Mouse (Mus musculus) heart, embryonic 16.5 days (tissue): ENCODE results near the gene Dmrt3. TPM values are rescaled to one million over a fixed set of nuclear protein-coding genes. Genes with fewer than 3 reads are reported as not detected.

Source experiments
- ATAC-seq: fragments of 200-750 bp; cut with Nextera tagmentation; replicated peaks from 2 replicates; pipeline ENCODE4 v1.8.0; 2017; ENCODE audit warnings: moderate number of reproducible peaks; ENCODE audit not compliant: insufficient read depth, low FRiP score; ENCODE audit errors: extremely low read depth
- H3K27ac ChIP-seq: fragments of 300-500 bp; sonication (generic); 2 replicates; pipeline ENCODE4 v1.5.1; 2014; ENCODE audit warnings: mild to moderate bottlenecking, low read length, control low read depth, moderate library complexity
- H3K27me3 ChIP-seq: fragments of 300-500 bp; sonication (generic); 2 replicates; pipeline ENCODE4 v1.6.1; 2014; ENCODE audit warnings: low read length, mixed read lengths; ENCODE audit not compliant: control insufficient read depth, insufficient read depth
- H3K36me3 ChIP-seq: fragments of 300-500 bp; sonication (generic); 2 replicates; pipeline ENCODE4 v1.6.1; 2014; ENCODE audit not compliant: control insufficient read depth, insufficient read depth
- H3K4me1 ChIP-seq: fragments of 300-500 bp; sonication (generic); 2 replicates; pipeline ENCODE4 v1.6.1; 2014; ENCODE audit warnings: low read length, mixed read lengths; ENCODE audit not compliant: control insufficient read depth, insufficient read depth
- H3K4me2 ChIP-seq: fragments of 300-500 bp; sonication (generic); 2 replicates; pipeline ENCODE4 v1.6.1; 2014; ENCODE audit warnings: low read depth, mild to moderate bottlenecking, control low read depth, low read length
- H3K4me3 ChIP-seq: fragments of 300-500 bp; sonication (generic); 2 replicates; pipeline ENCODE4 v1.5.1; 2014; ENCODE audit warnings: mild to moderate bottlenecking, control low read depth, low read length
- H3K9ac ChIP-seq: fragments of 300-500 bp; sonication (generic); 2 replicates; pipeline ENCODE4 v1.6.1; 2014; ENCODE audit warnings: low read length, control low read depth
- H3K9me3 ChIP-seq: fragments of 300-500 bp; sonication (generic); replicated peaks from 2 replicates; pipeline ENCODE4 v1.6.1; 2016; ENCODE audit warnings: low read length; ENCODE audit not compliant: control insufficient read depth
- WGBS: fragments of 180-500 bp; shearing (Covaris S2); extraction: QIAGEN DNeasy Blood & Tissue Kit; methylation state at CpG from one replicate; pipeline ENCODE4 v1.1.7; 2014; 5-methylcytosine and 5-hydroxymethylcytosine counted together
- polyA plus RNA-seq: library from polyadenylated mRNA; unstranded; fragments of >200 nt; fragmentation: Nextera tagmentation; extraction: Ambion mirVana; gene quantifications from 2 replicates; pipeline ENCODE4 v1.2.1, GENCODE M21; 2015

Dmrt3 gene
- polyA plus RNA-seq, 1 experiment from 2014 or later: 0.28 TPM

DNA sequence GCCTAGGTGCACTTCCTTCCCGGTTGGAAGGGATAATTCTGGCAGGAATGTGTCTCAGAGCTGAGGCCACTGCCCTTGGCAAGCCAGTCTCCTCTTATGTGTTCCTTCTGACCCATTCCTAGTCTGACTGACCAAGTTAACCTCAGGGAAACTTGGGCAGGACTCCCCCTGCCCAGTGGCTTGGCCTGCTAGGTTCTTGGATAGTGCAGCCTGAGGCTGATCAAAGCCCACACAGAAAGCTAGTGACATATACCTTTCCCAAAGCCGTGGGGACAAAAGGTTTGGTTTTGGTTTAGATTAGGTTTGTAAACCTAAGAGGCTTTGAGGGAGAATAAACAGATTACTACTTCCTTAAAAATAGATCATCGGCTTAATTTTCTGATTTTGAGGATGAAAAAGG is 37.0 kb downstream of the Dmrt3 start:
- no peaks in the 10 kb centered on the region for H3K9me3 ChIP-seq
- 61% methylated on average over 3 of the region's 3 CpGs for WGBS
- ATAC-seq: no peak

DNA sequence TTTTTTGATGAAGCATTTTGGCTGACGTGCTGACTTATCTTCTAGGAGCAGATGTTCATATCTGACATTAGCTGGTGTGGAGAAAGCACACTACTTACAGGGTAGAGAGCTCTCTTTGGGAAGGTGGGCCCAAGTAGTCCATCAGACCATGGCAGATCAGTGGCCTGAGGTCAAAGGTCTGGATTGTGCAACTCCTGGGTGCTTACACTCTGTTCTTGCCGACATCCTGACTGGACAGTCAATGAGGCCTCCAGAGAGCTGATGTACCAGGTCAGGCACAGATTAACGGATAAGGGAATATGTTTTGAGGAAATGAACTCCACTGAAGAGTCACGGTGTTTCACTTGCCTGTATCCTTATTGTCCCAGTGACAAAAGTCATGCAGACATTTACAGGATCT is 38.6 kb downstream of the Dmrt3 start:
- ATAC-seq: no peak
- Histone ChIP-seq H3K9me3 (no peaks in the 10 kb centered on the region), H3K4me1 (no peaks in the 10 kb centered on the region), H3K9ac (no peak overlapping the region), H3K27ac (no peak overlapping the region), H3K4me3 (no peak overlapping the region), H3K4me2 (no peak overlapping the region), H3K36me3 (no peaks in the 10 kb centered on the region), H3K27me3 (no peaks in the 10 kb centered on the region)
- WGBS: 68% methylated on average over 4 of the region's 4 CpGs

More for the DNA sequence above, 37.0 kb downstream of the Dmrt3 start:
- Histone ChIP-seq H3K36me3 (no peaks in the 10 kb centered on the region), H3K27ac (no peak overlapping the region), H3K4me3 (no peak overlapping the region), H3K27me3 (no peaks in the 10 kb centered on the region), H3K9ac (no peak overlapping the region), H3K4me2 (no peak overlapping the region), H3K4me1 (no peaks in the 10 kb centered on the region)

- Histone ChIP-seq H3K36me3 (no peaks in the 10 kb centered on the region), H3K27me3 (no peaks in the 10 kb centered on the region), H3K4me2 (no peak overlapping the region), H3K27ac (no peak overlapping the region), H3K4me1 (no peaks in the 10 kb centered on the region), H3K9me3 (no peaks in the 10 kb centered on the region), H3K9ac (no peak overlapping the region), H3K4me3 (no peak overlapping the region)
- no peak for ATAC-seq
- WGBS: 64% methylated on average over 10 of the region's 10 CpGs
Measured at GRCm38 (mm10) chr19:25650474-25650873, 40.4 kb downstream of the Dmrt3 start.

DNA sequence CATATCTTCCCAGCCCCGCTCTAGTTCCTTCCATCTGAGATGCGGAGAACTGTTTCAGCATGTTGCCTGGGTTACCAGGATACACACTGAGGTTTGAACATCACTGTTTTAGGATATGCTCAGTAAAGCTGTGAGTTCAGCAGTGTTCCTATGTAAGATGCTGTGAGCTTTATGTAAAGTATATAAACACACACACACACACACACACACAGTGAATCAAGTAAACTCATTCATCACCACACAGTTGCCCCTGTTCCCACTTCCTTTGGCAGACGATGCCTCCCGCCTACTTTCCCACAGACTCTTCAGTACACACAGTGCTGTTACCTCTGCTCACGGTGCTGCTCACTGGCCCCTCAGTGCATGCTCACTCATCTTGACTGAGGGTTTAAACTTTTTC is 42.5 kb downstream of the Dmrt3 start:
- 71% methylated on average over 5 of the region's 5 CpGs for WGBS
- no peak overlapping the region for H3K4me2 ChIP-seq
- no peaks in the 10 kb centered on the region for H3K36me3 ChIP-seq
- H3K9ac ChIP-seq: no peak overlapping the region
- H3K4me1 ChIP-seq: no peaks in the 10 kb centered on the region
- no peak overlapping the region for H3K4me3 ChIP-seq
- H3K9me3 ChIP-seq: no peaks in the 10 kb centered on the region
- H3K27me3 ChIP-seq: no peaks in the 10 kb centered on the region
- ATAC-seq: no peak
- H3K27ac ChIP-seq: no peak overlapping the region

GRCm38 (mm10) chr19:25654034-25654749 is 44.1 kb downstream of the Dmrt3 start:
- H3K9me3 ChIP-seq: no peaks in the 10 kb centered on the region
- WGBS: 61% methylated on average over 12 of the region's 12 CpGs
- no peak overlapping the region for H3K27ac ChIP-seq
- no peak for ATAC-seq
- no peak overlapping the region for H3K4me2 ChIP-seq
- H3K9ac ChIP-seq: no peak overlapping the region
- H3K36me3 ChIP-seq: no peaks in the 10 kb centered on the region
- H3K4me1 ChIP-seq: no peaks in the 10 kb centered on the region
- H3K4me3 ChIP-seq: no peak overlapping the region
- no peaks in the 10 kb centered on the region for H3K27me3 ChIP-seq

- 4% methylated on average over 31 of the region's 31 CpGs for whole genome bisulfite sequencing
- Histone ChIP-seq H3K27me3 (peaks cover 65% of the 10 kb centered on the region), H3K4me1 (no peaks in the 10 kb centered on the region; the same call in none of the 2 replicates), H3K9ac (no peak overlapping the region), H3K27ac (no peak overlapping the region), H3K4me3 (peak overlapping the region; percentile 4; the same call in 1 of the 2 replicates), H3K4me2 (peak overlapping the region; percentile 39), H3K36me3 (no peaks in the 10 kb centered on the region), H3K9me3 (no peaks in the 10 kb centered on the region)
- ATAC-seq: 0 out of 2 replicates have a peak, but pooled peaks have one; percentile 52
Measured at GRCm38 (mm10) chr19:25665486-25666339, 55.6 kb downstream of the Dmrt3 start.

DNA sequence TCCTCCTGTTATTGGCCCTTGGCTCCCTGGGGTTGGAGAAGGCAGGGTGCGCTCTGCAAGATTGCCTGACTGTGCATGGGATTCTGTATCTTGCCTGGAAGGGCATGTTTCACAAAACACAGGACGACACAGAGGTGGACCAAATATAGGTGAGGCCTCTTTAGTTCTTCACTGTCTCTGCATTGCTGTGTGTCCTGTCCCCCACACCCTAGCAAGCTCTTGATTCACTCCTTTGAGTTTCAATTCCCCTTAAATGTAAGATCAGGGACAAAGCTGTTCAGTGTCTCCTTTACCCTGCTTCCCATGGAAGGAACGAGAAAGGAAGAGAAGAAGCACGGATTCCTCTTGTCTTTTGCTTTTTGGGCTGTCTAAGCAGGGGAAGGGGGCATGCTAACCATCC is 57.7 kb downstream of the Dmrt3 start:
- Histone ChIP-seq H3K27me3 (peaks cover 81% of the 10 kb centered on the region), H3K9ac (no peak overlapping the region), H3K4me2 (no peak overlapping the region), H3K4me1 (peaks cover 7% of the 10 kb centered on the region), H3K27ac (no peak overlapping the region), H3K4me3 (no peak overlapping the region), H3K36me3 (no peaks in the 10 kb centered on the region), H3K9me3 (no peaks in the 10 kb centered on the region)
- ATAC-seq: no peak
- WGBS: 17% methylated on average over 4 of the region's 4 CpGs

- WGBS: 12% methylated on average over 3 of the region's 3 CpGs
- Histone ChIP-seq H3K9me3 (no peaks in the 10 kb centered on the region), H3K9ac (no peak overlapping the region), H3K36me3 (no peaks in the 10 kb centered on the region), H3K27me3 (peaks cover 94% of the 10 kb centered on the region), H3K4me2 (no peak overlapping the region), H3K4me3 (no peak overlapping the region), H3K27ac (no peak overlapping the region), H3K4me1 (peaks cover 19% of the 10 kb centered on the region)
- no peak for ATAC-seq
Measured at GRCm38 (mm10) chr19:25669593-25670248, 59.6 kb downstream of the Dmrt3 start.
